Comparison of ENCODE assay signal across 8 mouse cellular contexts in the genomic region with DNA sequence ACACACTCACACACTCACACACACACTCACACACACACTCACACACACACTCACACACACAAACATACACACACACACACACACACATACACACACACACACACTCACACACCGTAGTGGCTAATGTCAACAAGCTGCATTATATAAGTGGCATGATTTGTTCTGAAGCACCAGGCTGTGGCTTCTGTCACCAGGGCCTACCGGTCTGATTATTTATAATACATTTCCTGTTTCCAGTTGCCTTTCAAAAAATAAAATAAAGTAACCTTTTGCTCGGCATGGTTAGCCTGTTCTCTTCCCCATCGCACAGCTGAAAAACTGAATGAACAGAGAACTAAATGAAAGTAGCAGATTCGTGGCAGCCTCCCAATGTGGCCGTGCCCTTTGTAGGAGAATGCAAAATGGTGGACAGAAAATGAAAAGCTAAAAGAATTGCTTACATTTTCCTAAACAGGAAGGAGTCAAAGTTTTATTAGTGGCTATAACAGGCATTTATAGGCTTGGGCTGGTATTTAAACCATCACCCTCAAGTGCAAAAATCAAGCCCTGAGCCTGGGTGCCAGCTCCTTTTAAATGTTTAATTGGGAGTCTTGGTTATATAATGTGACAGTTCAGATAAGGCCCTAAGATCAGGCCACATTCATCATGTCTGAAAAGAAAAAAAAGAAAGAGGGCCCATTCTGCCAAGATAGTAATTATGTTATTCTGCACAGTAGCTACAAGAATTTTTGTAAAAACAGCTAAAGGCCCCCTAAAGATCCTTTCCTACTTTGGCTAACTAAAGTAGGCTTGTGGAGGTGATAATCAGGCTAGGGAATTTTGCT. TPM values are rescaled to one million over a fixed set of nuclear protein-coding genes. Genes with fewer than 3 reads are reported as not detected.
A peak's percentile ranks its signal among the peaks of the same experiment; 100 is the strongest.
DNase-seq lines count a peak whose midpoint lies in the region; ATAC-seq and TF ChIP-seq lines count a peak whose summit lies in the region.

No protein-coding gene starts in this region.

- H3K9ac ChIP-seq in embryonic facial prominence, embryonic 11.5 days (replicated peaks; ENCODE audit: low read length): no peak overlapping the region
- H3K9ac ChIP-seq in hindbrain, postnatal 0 days (replicated peaks; ENCODE audit: low read length): peak overlapping the region; percentile 98
- H3K9ac ChIP-seq in lung, embryonic 16.5 days (ENCODE audit: low read length): no peak overlapping the region

- no peaks in the 10 kb centered on the region for H3K36me3 ChIP-seq in embryonic facial prominence, embryonic 11.5 days (replicated peaks; ENCODE audit: control insufficient read depth, insufficient read depth, low read depth, low read length)
- peaks cover 9% of the 10 kb centered on the region for H3K36me3 ChIP-seq in hindbrain, postnatal 0 days (ENCODE audit: insufficient read depth, low read length)
- no peaks in the 10 kb centered on the region for H3K36me3 ChIP-seq in lung, embryonic 16.5 days (ENCODE audit: control insufficient read depth, insufficient read depth, low read length)

- H3K4me2 ChIP-seq in embryonic facial prominence, embryonic 11.5 days (ENCODE audit: low read depth, low read length): peak overlapping the region; percentile 69
- H3K4me2 ChIP-seq in hindbrain, postnatal 0 days (ENCODE audit: low read depth, low read length): peak overlapping the region; percentile 72
- peak overlapping the region; percentile 83 for H3K4me2 ChIP-seq in lung, embryonic 16.5 days (ENCODE audit: low read depth, low read length)

- no peaks in the 10 kb centered on the region; the same call in 1 of the 2 replicates for H3K4me1 ChIP-seq in embryonic facial prominence, embryonic 11.5 days (ENCODE audit: control insufficient read depth, insufficient read depth, low read length)
- H3K4me1 ChIP-seq in hindbrain, postnatal 0 days (ENCODE audit: insufficient read depth, low read length): peaks cover 20% of the 10 kb centered on the region; the same call in 1 of the 2 replicates
- H3K4me1 ChIP-seq in lung, embryonic 16.5 days (replicated peaks; ENCODE audit: control insufficient read depth, insufficient read depth, low read length): peaks cover 10% of the 10 kb centered on the region

- DNase-seq in heart, adult 18-20 months: peak; percentile 16 to 61
- no peak for DNase-seq in heart, adult 9 months (ENCODE audit: low spot score in 2 of 2)
- no peak for DNase-seq in embryonic facial prominence, embryonic 11.5 days (ENCODE audit: low spot score)
- peak; percentile 36 for DNase-seq in hindbrain, postnatal 0 days (ENCODE audit: low spot score)
- no peak for DNase-seq in right cerebral cortex, postnatal 36 days (ENCODE audit: low spot score in 2 of 2)
- no peak for DNase-seq in adrenal gland, adult 18-20 months (ENCODE audit: low spot score in 2 of 2)
- DNase-seq in urinary bladder, postnatal 10 days (ENCODE audit: low spot score): no peak

- WGBS in embryonic facial prominence, embryonic 11.5 days: 52% methylated on average over 6 of the region's 6 CpGs
- 21% methylated on average over 6 of the region's 6 CpGs for WGBS in hindbrain, postnatal 0 days
- WGBS in lung, embryonic 16.5 days: 27% methylated on average over 6 of the region's 6 CpGs

- peak overlapping the region; percentile 59 for H3K4me3 ChIP-seq in embryonic facial prominence, embryonic 11.5 days (ENCODE audit: low read depth, low read length)
- H3K4me3 ChIP-seq in hindbrain, postnatal 0 days (ENCODE audit: low read length): peak overlapping the region; percentile 99
- H3K4me3 ChIP-seq in lung, embryonic 16.5 days (ENCODE audit: low read length): peak overlapping the region; percentile 64

- TF ChIP-seq CTCF in hindbrain, postnatal 0 days (IDR thresholded peaks at IDR 0.05; ENCODE audit: low read depth): no peak

- H3K27ac ChIP-seq in embryonic facial prominence, embryonic 11.5 days (replicated peaks; ENCODE audit: low read depth, low read length): no peak overlapping the region
- H3K27ac ChIP-seq in hindbrain, postnatal 0 days: peak overlapping the region; percentile 96
- peak overlapping the region; percentile 22; the same call in 1 of the 2 replicates for H3K27ac ChIP-seq in lung, embryonic 16.5 days (ENCODE audit: low read length)

- no peak for ATAC-seq in embryonic facial prominence, embryonic 11.5 days (replicated peaks; ENCODE audit: insufficient number of reproducible peaks, low FRiP score, low TSS enrichment, low read depth)
- no peak for ATAC-seq in hindbrain, postnatal 0 days
- no peak for ATAC-seq in lung, embryonic 16.5 days (ENCODE audit: low read depth)

- no peaks in the 10 kb centered on the region for H3K9me3 ChIP-seq in embryonic facial prominence, embryonic 11.5 days (replicated peaks; ENCODE audit: control insufficient read depth, low read length)
- no peaks in the 10 kb centered on the region for H3K9me3 ChIP-seq in hindbrain, postnatal 0 days (ENCODE audit: low read length)
- no peaks in the 10 kb centered on the region for H3K9me3 ChIP-seq in lung, embryonic 16.5 days (ENCODE audit: control insufficient read depth, low read length)

- H3K27me3 ChIP-seq in embryonic facial prominence, embryonic 11.5 days (ENCODE audit: control insufficient read depth, insufficient read depth, low read length): no peaks in the 10 kb centered on the region
- H3K27me3 ChIP-seq in hindbrain, postnatal 0 days (ENCODE audit: insufficient read depth, low read length): no peaks in the 10 kb centered on the region
- H3K27me3 ChIP-seq in lung, embryonic 16.5 days (ENCODE audit: control insufficient read depth, insufficient read depth, low read depth, low read length): no peaks in the 10 kb centered on the region

RNA-seq across cellular contexts. Expression of gene Trib2, which starts 4.4 kb away (rescaled TPM):
- 10 to 100 TPM; 16.1 to 21.0 TPM for total RNA-seq in heart, adult 18-20 months (2021)
- polyA plus RNA-seq in embryonic facial prominence, embryonic 11.5 days (2014; fragmentation: Nextera tagmentation; extraction: Ambion mirVana): 60.1 and 61.7 TPM in 2 replicates
- 150 and 164 TPM in 2 replicates for total RNA-seq in hindbrain, postnatal 0 days (2014; rRNA removed)
- polyA plus RNA-seq in hindbrain, postnatal 0 days (2015; fragmentation: Nextera tagmentation; extraction: Ambion mirVana): 92.2 and 95.2 TPM in 2 replicates
- 25.1 TPM in 2 replicates for polyA plus RNA-seq in lung, embryonic 16.5 days (2015; fragmentation: Nextera tagmentation; extraction: Ambion mirVana)
- 10 to 100 TPM; 11.4 to 14.7 TPM for total RNA-seq in adrenal gland, adult 18-20 months (2021)

Comparison
In these comparisons a context has a peak if more than half of its experiments do, and no peak if none do; other contexts are left out.
1. DNase-seq: peak in heart, adult 18-20 months (2 of 2) and hindbrain, postnatal 0 days (single experiment); none in heart, adult 9 months (0 of 2), embryonic facial prominence, embryonic 11.5 days (single experiment), right cerebral cortex, postnatal 36 days (0 of 2), adrenal gland, adult 18-20 months (0 of 2) and urinary bladder, postnatal 10 days (single experiment).
2. Peak in every context shown above with its lines, with median percentiles within 50 percentile points of each other: H3K4me2 ChIP-seq and H3K4me3 ChIP-seq.